Mouse (Mus musculus) layer of hippocampus, adult 2 months (tissue): Measurements from ENCODE around the gene Klk7. TPM values are rescaled to one million over a fixed set of nuclear protein-coding genes. Genes with fewer than 3 reads are reported as not detected.

Source experiments
- DNase-seq, 2 experiments: peaks; one replicate each; pipeline ENCODE4 v3.0.0; 2022; ENCODE audit warnings: low spot score in 2 of 2
- H3K27ac ChIP-seq: fragments of 200-600 bp; 2 replicates; pipeline ENCODE4 v1.8.1; 2022
- H3K4me3 ChIP-seq: fragments of 200-600 bp; 2 replicates; pipeline ENCODE4 v1.8.1; 2022; ENCODE audit warnings: mild to moderate bottlenecking
- CTCF ChIP-seq: fragments of 200-600 bp; conservative IDR thresholded peaks from 2 replicates; pipeline ENCODE4 v1.8.1; 2022; ENCODE audit warnings: antibody characterized with exemption, mild to moderate bottlenecking, moderate library complexity
- total RNA-seq, 2 experiments: library from RNA; stranded (reverse); gene quantifications; 2 replicates each; pipeline ENCODE4 v1.2.3; 2021

Gene Klk7
- total RNA-seq, 2 experiments from 2014 or later, result 0.25 to 0.26 TPM

- no peak for DNase-seq
- TF ChIP-seq CTCF, result no peak
- Histone ChIP-seq H3K27ac (peak within 1 kb of the TSS; percentile 57; the same call in 1 of the 2 replicates), H3K4me3 (no peak within 1 kb of the TSS)
These were observed 30.3 kb upstream of the Klk7 start, which contains the start of gene Klk10 for GRCm38 (mm10) chr7:43780746-43781145. Gene Klk10 (plus strand): TSS chr7:43781035.

- TF ChIP-seq CTCF, result no peak
These were observed 29.6 kb upstream of the Klk7 start for GRCm38 (mm10) chr7:43781541-43781940.

GRCm38 (mm10) chr7:43782275-43783265, 28.5 kb upstream of the Klk7 start:
- peak; percentile 81 for TF ChIP-seq CTCF

More at GRCm38 (mm10) chr7:43781541-43781940, 29.6 kb upstream of the Klk7 start:
- DNase-seq, result no peak
- Histone ChIP-seq H3K27ac (no peak overlapping the region), H3K4me3 (no peak overlapping the region)

GRCm38 (mm10) chr7:43785286-43785685, 25.8 kb upstream of the Klk7 start:
- H3K27ac ChIP-seq, result 0 out of 2 replicates have a peak overlapping the region, but pooled peaks have one; percentile 18
- no peak overlapping the region for H3K4me3 ChIP-seq
- no peak for DNase-seq
- peak; percentile 62 for TF ChIP-seq CTCF

More at GRCm38 (mm10) chr7:43782275-43783265, 28.5 kb upstream of the Klk7 start:
- no peak overlapping the region for H3K27ac ChIP-seq
- peak overlapping the region; percentile 19; the same call in 1 of the 2 replicates for H3K4me3 ChIP-seq
- DNase-seq, result peak; percentile 42 to 76

GRCm38 (mm10) chr7:43788096-43788495, 23.0 kb upstream of the Klk7 start:
- H3K27ac ChIP-seq, result no peak overlapping the region; the same call in 1 of the 2 replicates
- peak in 1 of 2 experiments; percentile 61 for DNase-seq

GRCm38 (mm10) chr7:43789295-43789694, 21.8 kb upstream of the Klk7 start:
- peak; percentile 72 for TF ChIP-seq CTCF
- Histone ChIP-seq H3K27ac (peak overlapping the region; percentile 28; the same call in 1 of the 2 replicates), H3K4me3 (no peak overlapping the region)
- no peak for DNase-seq

More at GRCm38 (mm10) chr7:43788096-43788495, 23.0 kb upstream of the Klk7 start:
- H3K4me3 ChIP-seq, result no peak overlapping the region
- no peak for TF ChIP-seq CTCF

- Histone ChIP-seq H3K4me3 (no peak within 1 kb of the TSS), H3K27ac (no peak within 1 kb of the TSS)
- no peak for DNase-seq
- TF ChIP-seq CTCF, result no peak
These were observed 19.5 kb upstream of the Klk7 start, which contains the start of gene Klk9 for GRCm38 (mm10) chr7:43791591-43791990. Gene Klk9 (plus strand): TSS chr7:43791891.

- no peak for DNase-seq
- Histone ChIP-seq H3K27ac (no peak overlapping the region), H3K4me3 (peak overlapping the region; percentile 59)
- no peak for TF ChIP-seq CTCF
These were observed 14.7 kb upstream of the Klk7 start for GRCm38 (mm10) chr7:43796355-43796754.

GRCm38 (mm10) chr7:43797333-43797769, 13.7 kb upstream of the Klk7 start, which contains the start of gene Klk8:
Gene Klk8 (plus strand): TSS chr7:43797577.
- no peak for DNase-seq
- no peak for TF ChIP-seq CTCF
- H3K4me3 ChIP-seq, result peak within 1 kb of the TSS; percentile 59
- H3K27ac ChIP-seq, result peak within 1 kb of the TSS; percentile 43; the same call in 1 of the 2 replicates

- H3K4me3 ChIP-seq, result peak overlapping the region; percentile 59
These were observed 13.1 kb upstream of the Klk7 start for GRCm38 (mm10) chr7:43797844-43798462.

GRCm38 (mm10) chr7:43799876-43800275, 11.2 kb upstream of the Klk7 start:
- TF ChIP-seq CTCF, result no peak
- H3K4me3 ChIP-seq, result no peak overlapping the region
- DNase-seq, result no peak
- H3K27ac ChIP-seq, result no peak overlapping the region

More at GRCm38 (mm10) chr7:43797844-43798462, 13.1 kb upstream of the Klk7 start:
- peak overlapping the region; percentile 43; the same call in 1 of the 2 replicates for H3K27ac ChIP-seq
- no peak for TF ChIP-seq CTCF
- DNase-seq, result no peak

GRCm38 (mm10) chr7:43815211-43815610, 4.1 kb downstream of the Klk7 start:
- no peak overlapping the region for H3K4me3 ChIP-seq
- H3K27ac ChIP-seq, result no peak overlapping the region
- no peak for TF ChIP-seq CTCF
- no peak for DNase-seq
